Mouse (Mus musculus): ENCODE data around the gene Parl. TPM values are rescaled to one million over a fixed set of nuclear protein-coding genes. Genes with fewer than 3 reads are reported as not detected.

Parl gene
- 70.4 and 71.6 TPM in 2 replicates for polyA plus RNA-seq (2012; rRNA removed)

- peak; percentile 57 for DNase-seq (ENCODE audit: low spot score)
These were observed at the start of gene Parl for GRCm38 (mm10) chr16:20301770-20302649. TSS of gene Parl (minus strand) at chr16:20302387.

GRCm38 (mm10) chr16:20345464-20345863, 43.3 kb upstream of the Parl start:
- DNase-seq (ENCODE audit: low spot score), result no peak

- DNase-seq (ENCODE audit: low spot score), result no peak
These were observed 36.4 kb upstream of the Parl start for GRCm38 (mm10) chr16:20338616-20339015.

GRCm38 (mm10) chr16:20334918-20335317, 32.7 kb upstream of the Parl start:
- DNase-seq (ENCODE audit: low spot score), result no peak

GRCm38 (mm10) chr16:20328306-20328705, 26.1 kb upstream of the Parl start:
- no peak for DNase-seq (ENCODE audit: low spot score)

- no peak for DNase-seq (ENCODE audit: low spot score)
These were observed 23.1 kb upstream of the Parl start, which contains the start of gene Cyp2ab1 for GRCm38 (mm10) chr16:20325286-20325685. TSS of gene Cyp2ab1 (minus strand) at chr16:20325404.

GRCm38 (mm10) chr16:20323907-20324306, 21.7 kb upstream of the Parl start:
- DNase-seq (ENCODE audit: low spot score), result no peak

- DNase-seq (ENCODE audit: low spot score), result no peak
These were observed 20.1 kb upstream of the Parl start for GRCm38 (mm10) chr16:20322274-20322673.

- DNase-seq (ENCODE audit: low spot score), result no peak
These were observed 14.6 kb upstream of the Parl start for GRCm38 (mm10) chr16:20316770-20317169.

- DNase-seq (ENCODE audit: low spot score), result no peak
These were observed 13.1 kb upstream of the Parl start for GRCm38 (mm10) chr16:20315266-20315665.

- no peak for DNase-seq (ENCODE audit: low spot score)
These were observed 10.1 kb upstream of the Parl start for GRCm38 (mm10) chr16:20312272-20312671.

- DNase-seq (ENCODE audit: low spot score), result no peak
These were observed 2.1 kb downstream of the Parl start for GRCm38 (mm10) chr16:20300076-20300475.

- DNase-seq (ENCODE audit: low spot score), result no peak
These were observed 21.9 kb downstream of the Parl start for GRCm38 (mm10) chr16:20280238-20280637.

- DNase-seq (ENCODE audit: low spot score), result no peak
These were observed 22.8 kb downstream of the Parl start for GRCm38 (mm10) chr16:20279395-20279794.

GRCm38 (mm10) chr16:20272994-20273393, 29.2 kb downstream of the Parl start:
- no peak for DNase-seq (ENCODE audit: low spot score)

- no peak for DNase-seq (ENCODE audit: low spot score)
These were observed 30.8 kb downstream of the Parl start for GRCm38 (mm10) chr16:20271339-20271738.

- DNase-seq (ENCODE audit: low spot score), result no peak
These were observed 37.1 kb downstream of the Parl start for GRCm38 (mm10) chr16:20265089-20265488.

GRCm38 (mm10) chr16:20257926-20258325, 44.3 kb downstream of the Parl start:
- DNase-seq (ENCODE audit: low spot score), result no peak

GRCm38 (mm10) chr16:20248442-20249174, 53.6 kb downstream of the Parl start:
- DNase-seq (ENCODE audit: low spot score), result no peak

GRCm38 (mm10) chr16:20247103-20247502, 55.1 kb downstream of the Parl start:
- no peak for DNase-seq (ENCODE audit: low spot score)

- peak; percentile 30 for DNase-seq (ENCODE audit: low spot score)
These were observed 61.4 kb downstream of the Parl start, which contains the start of gene Map6d1 for GRCm38 (mm10) chr16:20240468-20241414. TSS of gene Map6d1 (minus strand) at chr16:20241358.

- DNase-seq (ENCODE audit: low spot score), result no peak
These were observed 63.5 kb downstream of the Parl start for GRCm38 (mm10) chr16:20238646-20239045.

All from urinary bladder, adult 2 months (tissue).